Mouse (Mus musculus) layer of hippocampus, postnatal 10 days (tissue): Measurements from ENCODE around the gene Tmem239. TPM values are rescaled to one million over a fixed set of nuclear protein-coding genes. Genes with fewer than 3 reads are reported as not detected.

ENCODE experiments used
- DNase-seq, 2 experiments: peaks; one replicate each; pipeline ENCODE4 v3.0.0; 2021; ENCODE audit warnings: low spot score in 2 of 2
- total RNA-seq, 2 experiments: library from RNA; stranded (reverse); gene quantifications; 2 replicates each; pipeline ENCODE4 v1.2.3; 2021

The Tmem239 gene
- total RNA-seq, 2 experiments from 2014 or later = not detected

GRCm38 (mm10) chr2:130450434-130450796, 44.1 kb downstream of the Tmem239 start:
- DNase-seq = peak; percentile 71 to 80

GRCm38 (mm10) chr2:130451086-130451726, 44.9 kb downstream of the Tmem239 start:
- DNase-seq = no peak

GRCm38 (mm10) chr2:130451727-130452090, 45.4 kb downstream of the Tmem239 start:
- no peak for DNase-seq

- DNase-seq = no peak
Measured at GRCm38 (mm10) chr2:130452266-130452665, 46.0 kb downstream of the Tmem239 start.

GRCm38 (mm10) chr2:130453421-130453820, 47.1 kb downstream of the Tmem239 start:
- no peak for DNase-seq

GRCm38 (mm10) chr2:130454748-130455370, 48.6 kb downstream of the Tmem239 start:
- peak; percentile 45 to 52 for DNase-seq

Other genes starting within 250 kb of the Tmem239 start
- gene Snrpb, start 227.1 kb upstream of the Tmem239 start, total RNA-seq = 100 to 1,000 TPM; 103 to 106 TPM
- gene Tmc2, start 211.3 kb upstream of the Tmem239 start, total RNA-seq = not detected
- gene Nop56, start 132.0 kb upstream of the Tmem239 start, total RNA-seq = 100 to 1,000 TPM; 171 to 187 TPM
- 100 to 1,000 TPM; 228 to 246 TPM for gene Idh3b, start 121.9 kb upstream of the Tmem239 start, total RNA-seq
- gene Ebf4, start 111.3 kb upstream of the Tmem239 start, total RNA-seq = 10 to 100 TPM; 15.6 to 16.2 TPM
- 10 to 100 TPM; 16.9 to 20.0 TPM for gene Cpxm1, start 8.9 kb upstream of the Tmem239 start, total RNA-seq
- gene Gm28372, start 1.2 kb upstream of the Tmem239 start, total RNA-seq = not detected
- not detected for gene 1700020A23Rik, start 1.2 kb upstream of the Tmem239 start, total RNA-seq
- 10 to 100 TPM; 87.1 to 98.7 TPM for gene Vps16, start 17.9 kb downstream of the Tmem239 start, total RNA-seq
- 10 to 100 TPM; 19.1 to 23.3 TPM for gene Pced1a, start 18.2 kb downstream of the Tmem239 start, total RNA-seq
- 100 to 1,000 TPM; 283 to 297 TPM for gene Ptpra, start 43.8 kb downstream of the Tmem239 start, total RNA-seq
- 10 to 100 TPM; 73.6 to 81.5 TPM for gene Mrps26, start 157.3 kb downstream of the Tmem239 start, total RNA-seq
- not detected for gene Oxt, start 169.7 kb downstream of the Tmem239 start, total RNA-seq
- not detected for gene Avp, start 176.1 kb downstream of the Tmem239 start, total RNA-seq
- gene Fastkd5, start 223.5 kb downstream of the Tmem239 start, total RNA-seq = 1 to 10 TPM; 8.1 to 8.7 TPM
- 1 to 10 TPM; 7.4 to 8.2 TPM for gene Ubox5, start 223.6 kb downstream of the Tmem239 start, total RNA-seq
- gene Lzts3, start 236.3 kb downstream of the Tmem239 start, total RNA-seq = 10 to 100 TPM; 43.9 to 50.5 TPM